Mouse (Mus musculus) liver, embryonic 14.5 days (tissue): Measurements from ENCODE around the gene Bbs9.

Source experiments
- CTCF ChIP-seq: IDR thresholded peaks from 2 replicates; pipeline ENCODE4 v1.5.1; 2016; ENCODE audit warnings: antibody characterized with exemption, low read depth, control low read depth
- EP300 ChIP-seq: IDR thresholded peaks from 2 replicates; pipeline ENCODE4 v1.6.1; 2016; ENCODE audit warnings: antibody characterized with exemption, low read depth

- TF ChIP-seq CTCF (no peak), EP300 (no peak)
Observed at GRCm38 (mm10) chr9:22445123-22445522, 30.4 kb upstream of the Bbs9 start.
